Mouse (Mus musculus): Measurements from ENCODE around the gene Btnl6. TPM values are rescaled to one million over a fixed set of nuclear protein-coding genes. Genes with fewer than 3 reads are reported as not detected.
"Not testable (repeated sequence)": the region's sequence is repeated elsewhere in the genome, so short reads cannot be mapped to it uniquely, and the experiment has no call there.

The Btnl6 gene
- not detected for total RNA-seq (2021)
- long read RNA-seq, experiment 1: 0 reads
- long read RNA-seq, experiment 2: 0 reads

DNA sequence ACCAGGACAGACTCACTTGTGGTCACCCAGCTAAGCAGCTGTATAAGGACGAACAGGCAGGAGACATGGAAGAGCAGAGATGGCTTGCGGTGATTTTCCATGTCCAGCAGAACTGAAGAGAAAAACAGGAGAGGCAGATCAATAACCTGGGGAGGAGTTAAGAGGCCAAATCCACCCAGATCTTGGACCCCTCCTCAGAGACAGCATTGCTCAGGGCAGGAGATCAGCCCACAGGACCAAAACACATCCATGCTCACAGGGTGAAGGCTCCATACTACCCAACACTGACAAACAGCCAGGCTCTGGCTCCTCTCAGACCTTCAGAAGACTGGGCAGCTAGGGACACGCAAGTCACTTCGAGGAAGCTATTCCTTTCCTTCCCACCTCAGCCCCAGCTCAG lies at the start of gene Btnl6:
Btnl6 (minus strand) TSS at position 101 of the 400 bp plus-strand sequence.
- DNase-seq: no peak

DNA sequence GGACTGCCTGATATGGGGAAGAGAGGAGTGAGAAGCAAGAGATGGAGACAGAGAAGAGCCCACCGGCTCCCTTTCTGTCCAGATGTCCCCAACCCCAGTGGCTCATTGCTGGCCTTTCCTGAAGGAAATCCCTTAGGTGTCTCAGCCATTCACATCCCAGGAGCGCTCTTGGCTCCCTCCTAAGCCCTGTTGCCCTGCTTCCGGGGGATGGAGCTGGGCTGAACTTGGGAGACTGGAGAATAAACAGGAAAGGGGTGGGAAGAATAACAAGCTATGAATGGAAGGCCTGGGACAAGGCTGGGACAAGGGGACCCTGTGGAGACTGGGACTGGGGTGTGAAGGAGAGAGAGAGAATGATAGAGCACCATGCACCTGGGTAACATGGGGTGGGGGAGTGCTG lies 47.6 kb upstream of the Btnl6 start:
- peak; percentile 49 for DNase-seq

DNA sequence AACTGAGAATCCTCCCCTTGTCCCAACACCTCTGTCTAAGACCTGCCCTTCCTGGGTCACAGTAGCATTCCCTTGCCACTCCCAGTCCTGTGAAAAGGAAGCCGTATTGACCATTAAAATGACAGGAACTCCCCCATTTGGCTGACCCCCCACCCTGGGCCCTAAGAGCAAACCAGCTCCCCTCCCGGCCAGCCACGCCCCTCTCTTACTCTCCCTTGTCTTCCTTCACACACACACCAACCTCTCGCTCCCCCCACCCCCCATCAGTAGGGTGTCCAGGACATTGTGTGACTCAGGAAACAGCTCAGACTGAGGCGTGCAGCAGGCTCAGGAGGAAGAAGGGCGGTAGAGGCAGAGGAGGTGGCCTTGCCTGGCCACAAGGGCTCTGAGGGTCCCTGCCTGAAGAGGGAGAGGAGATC lies 46.9 kb upstream of the Btnl6 start, which contains the start of gene Notch4:
Notch4 (plus strand) TSS at position 266 of the 419 bp plus-strand sequence.
- DNase-seq: peak; percentile 68

DNA sequence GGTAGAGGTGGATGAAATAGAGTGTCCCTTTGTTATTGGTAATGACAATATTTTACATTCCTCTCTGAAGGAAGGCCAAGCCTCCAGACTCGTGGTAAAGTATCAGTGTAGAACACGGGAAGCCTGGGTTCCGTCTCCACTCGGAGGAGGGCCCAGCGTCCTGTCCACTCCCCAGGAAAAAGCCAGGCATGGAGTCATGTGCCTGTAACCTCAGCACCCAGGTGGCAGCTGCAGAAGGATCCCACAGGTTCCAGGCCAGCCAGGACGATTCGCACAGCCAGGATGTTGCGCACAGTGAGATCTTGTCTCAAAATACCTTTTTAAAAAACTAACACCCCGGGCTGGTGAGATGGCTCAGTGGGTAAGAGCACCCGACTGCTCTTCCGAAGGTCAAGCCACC lies 46.2 kb upstream of the Btnl6 start:
- no peak for DNase-seq

DNA sequence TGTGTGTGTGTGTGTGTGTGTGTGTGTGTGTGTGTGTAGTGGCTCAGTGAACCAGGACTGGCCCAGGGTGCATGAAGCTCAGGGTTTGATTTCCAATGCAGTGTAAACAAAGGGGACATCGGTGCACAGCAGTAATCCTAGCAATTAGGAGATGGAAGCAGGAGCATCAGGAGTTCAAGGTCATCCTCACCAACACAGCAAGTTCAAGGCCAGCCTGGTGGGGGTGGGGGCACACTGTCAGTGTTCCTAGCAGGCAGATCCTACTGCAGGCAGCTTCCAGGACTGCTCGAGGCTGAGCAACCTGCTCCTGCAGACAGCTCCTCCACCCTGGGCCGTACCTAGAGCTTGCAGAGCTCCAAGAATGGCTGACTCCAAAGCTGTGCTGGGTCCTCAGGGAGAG lies 45.4 kb upstream of the Btnl6 start:
- DNase-seq: no peak

DNA sequence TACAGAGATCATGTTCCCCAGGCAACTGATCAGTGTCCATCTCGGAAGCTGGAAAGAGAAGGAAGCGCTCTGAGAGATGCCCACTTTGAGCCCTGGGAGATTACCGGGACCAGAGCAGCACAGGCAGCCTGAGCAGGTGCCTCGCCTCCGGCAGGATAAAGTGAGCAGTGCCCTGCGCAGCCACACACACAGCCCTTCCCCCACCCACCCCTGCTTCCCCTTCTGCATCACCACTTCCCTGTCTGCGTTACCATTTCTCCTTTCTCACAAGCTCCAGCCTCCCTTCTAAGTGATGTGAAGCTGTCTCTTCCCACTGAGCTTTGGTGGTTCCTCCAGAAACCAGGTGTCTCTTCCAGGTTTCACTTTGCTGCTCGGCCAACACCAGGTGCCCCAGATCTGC lies 44.0 kb upstream of the Btnl6 start:
- no peak for DNase-seq

DNA sequence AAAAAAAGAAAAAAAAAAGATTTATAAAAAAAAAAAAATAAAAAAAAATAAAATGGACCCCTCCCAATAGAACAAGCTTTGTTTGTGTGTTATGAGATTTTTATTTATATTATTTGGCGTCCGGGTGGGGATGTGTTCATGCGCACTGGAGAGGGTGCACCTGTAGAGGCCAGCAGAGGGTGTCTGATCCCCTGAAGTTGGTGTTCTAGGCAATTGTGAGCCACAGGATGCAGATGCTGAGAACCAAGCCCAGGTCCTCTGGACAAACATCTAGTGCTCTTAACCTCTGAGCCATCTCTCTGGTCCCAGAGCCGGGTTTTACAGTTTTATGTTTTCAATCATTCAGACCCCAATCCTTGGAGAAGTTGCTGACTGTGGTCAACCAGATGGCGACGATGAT lies 43.3 kb upstream of the Btnl6 start:
- DNase-seq: no peak

DNA sequence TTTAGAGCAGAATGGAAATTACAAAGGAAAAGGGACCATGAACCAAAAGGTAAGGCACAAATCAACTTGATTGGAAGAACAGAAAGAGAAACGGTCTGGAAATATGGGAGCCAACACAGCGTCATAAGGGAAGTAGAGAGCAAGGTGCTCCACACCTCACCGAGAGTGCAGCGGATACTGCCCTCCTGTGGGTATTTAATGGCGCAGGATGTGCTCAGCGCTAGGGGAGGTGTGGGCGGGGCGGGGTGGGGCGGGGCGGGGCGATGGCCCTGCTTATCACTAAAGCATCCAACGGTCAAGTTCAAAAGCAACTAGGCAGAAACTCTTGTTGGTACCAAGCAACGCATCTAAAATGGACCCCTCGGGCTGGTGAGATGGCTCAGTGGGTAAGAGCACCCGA lies 42.7 kb upstream of the Btnl6 start:
- no peak for DNase-seq

DNA sequence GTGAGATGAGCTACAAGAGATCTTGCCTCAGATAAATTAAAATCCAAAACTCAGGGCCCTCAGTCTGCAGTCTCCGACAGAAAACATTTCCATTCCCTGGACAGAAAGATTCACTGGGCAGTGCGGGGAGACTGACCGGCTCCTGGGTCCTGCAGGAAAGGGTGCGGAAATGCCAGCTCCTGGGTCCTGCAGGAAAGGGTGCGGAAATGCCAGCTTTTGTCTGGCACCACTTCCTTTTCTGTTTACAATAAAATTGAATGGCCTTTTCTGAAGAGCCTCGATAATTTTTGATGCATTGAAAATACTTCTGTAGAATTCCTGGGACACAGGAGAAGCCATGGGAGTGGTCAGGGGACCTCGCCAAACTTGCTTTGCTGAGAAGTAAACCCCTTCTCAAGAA lies 42.0 kb upstream of the Btnl6 start:
- DNase-seq: no peak

DNA sequence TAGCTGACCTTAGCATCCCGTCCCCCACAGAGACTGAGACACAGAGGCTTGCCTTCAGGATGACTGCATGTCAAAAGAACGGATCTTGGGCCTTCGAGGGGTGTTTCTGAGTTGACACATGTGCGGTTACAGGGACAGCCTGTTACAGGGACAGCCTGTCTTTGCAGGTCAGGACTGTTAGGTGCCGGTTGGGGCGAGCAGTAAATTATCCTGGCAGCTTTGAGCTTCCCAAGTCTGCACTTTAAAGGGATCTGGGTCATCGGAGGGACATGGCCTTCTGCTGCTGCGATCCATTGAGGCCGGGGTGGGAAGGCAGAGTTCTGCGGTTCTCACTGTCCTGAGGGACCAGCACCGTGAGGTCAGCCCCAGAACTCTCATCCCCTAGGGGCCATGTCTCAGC lies 40.3 kb upstream of the Btnl6 start:
- DNase-seq: no peak

DNA sequence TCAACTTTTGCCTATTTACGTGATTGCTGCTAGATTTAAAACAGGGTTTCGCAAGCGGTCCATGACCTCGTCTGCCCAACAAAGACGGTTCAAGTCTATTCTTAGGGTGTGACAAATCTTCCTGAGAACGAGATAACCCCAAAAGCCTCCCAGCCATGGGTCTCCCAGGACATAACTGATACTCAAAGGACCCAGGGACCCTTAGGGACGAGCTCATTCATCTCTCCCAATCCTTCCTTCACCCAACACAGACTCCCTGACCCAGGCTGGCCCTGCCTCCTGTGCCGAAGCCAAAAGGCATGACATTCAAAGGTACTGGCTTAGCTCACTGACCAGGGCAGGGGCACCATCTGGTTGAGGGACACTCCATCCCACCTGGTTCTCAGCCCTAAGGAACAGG lies 39.3 kb upstream of the Btnl6 start:
- no peak for DNase-seq

DNA sequence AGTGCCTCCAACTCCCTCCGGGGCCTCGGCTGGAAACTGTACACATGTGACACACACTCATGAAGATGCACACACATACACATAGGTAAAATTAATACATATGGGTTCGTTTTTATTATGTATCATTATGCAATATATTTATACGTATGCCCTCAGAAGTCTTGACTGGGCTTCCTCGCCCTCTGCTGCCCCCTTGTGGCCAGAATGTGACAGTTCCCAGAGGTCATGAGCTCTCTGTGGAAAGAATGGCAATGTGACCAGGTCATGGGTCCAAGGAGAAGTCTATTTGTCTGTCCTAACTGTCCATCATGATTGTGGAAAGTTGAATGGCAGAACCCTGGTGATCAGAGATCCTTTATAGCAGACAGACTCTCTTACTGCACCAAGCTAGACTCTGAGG lies 38.3 kb upstream of the Btnl6 start:
- peak; percentile 46 for DNase-seq

DNA sequence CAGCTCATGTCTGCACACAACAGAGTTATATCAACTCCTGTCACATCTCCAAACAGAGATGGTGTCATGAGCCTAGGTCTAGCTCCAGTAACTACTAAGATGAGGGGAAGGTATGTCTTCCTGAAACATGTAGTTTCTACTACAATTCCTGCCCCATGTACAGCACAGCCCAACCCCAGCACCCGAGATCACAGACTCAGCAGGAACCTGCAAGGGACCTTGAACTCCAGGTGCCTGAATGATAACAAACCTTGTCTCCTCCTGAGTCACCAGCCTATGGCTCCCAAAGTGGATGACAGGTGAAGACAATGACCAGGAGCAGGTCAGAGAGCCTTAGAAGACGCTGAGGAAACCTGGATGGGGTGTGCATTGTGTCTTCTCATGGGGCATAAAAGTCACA lies 32.7 kb upstream of the Btnl6 start:
- DNase-seq: no peak

DNA sequence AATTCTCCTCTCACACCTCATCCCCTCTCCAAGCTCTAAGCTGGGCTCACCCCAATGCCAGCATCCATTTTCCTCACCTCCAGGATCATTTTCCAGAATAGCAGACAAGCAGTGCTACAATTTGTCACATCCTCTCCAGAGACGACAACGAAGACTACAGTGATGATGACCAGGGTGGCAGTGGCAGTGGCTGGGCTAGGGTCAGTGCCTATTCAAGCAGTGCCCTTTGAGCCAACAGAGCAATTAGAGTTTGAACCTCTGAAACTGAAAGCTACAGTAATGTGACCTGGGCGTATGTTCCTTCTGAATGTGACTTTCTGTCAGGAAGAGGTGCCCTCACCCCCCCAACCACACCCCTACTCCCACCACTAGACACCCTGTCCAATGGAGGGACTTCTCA lies 32.0 kb upstream of the Btnl6 start:
- no peak for DNase-seq

DNA sequence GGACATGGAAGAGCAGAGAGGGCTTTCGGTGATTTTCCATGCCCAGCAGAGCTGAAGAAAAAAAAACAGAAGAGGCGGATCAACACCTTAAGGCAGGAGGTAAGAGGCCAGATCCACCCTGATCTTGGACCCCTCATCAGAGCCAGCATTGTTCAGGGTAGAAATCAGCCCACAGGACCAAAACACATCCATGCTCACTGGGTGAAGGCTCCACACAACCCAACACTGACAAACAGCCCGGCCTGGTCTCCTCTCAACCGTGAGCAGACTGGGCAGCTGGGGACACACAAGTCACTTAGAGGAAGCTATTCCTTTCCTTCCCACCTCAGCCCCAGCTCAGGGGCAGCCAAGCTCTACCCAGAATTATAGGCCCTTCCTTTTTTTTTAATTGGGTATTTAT lies 30.4 kb upstream of the Btnl6 start:
- no peak for DNase-seq

DNA sequence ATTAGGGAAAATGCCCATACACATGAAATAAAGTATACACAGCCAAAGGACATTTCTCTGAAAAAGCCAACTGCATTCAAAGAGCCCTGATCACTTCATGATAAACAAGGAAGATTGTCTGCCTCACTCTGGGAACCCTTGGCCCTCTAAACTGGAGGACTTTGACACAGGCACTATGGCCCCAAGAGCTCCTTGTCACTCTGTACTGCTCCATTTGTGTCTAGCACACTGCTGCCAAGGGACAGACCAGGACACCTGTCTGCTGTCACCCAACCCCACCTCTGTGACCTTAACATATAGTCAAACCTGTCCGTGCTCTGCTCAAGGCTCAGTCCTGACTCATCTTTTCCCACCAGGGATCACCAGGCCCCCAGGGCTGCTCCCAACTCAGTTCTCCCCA lies 29.6 kb upstream of the Btnl6 start:
- DNase-seq: no peak

DNA sequence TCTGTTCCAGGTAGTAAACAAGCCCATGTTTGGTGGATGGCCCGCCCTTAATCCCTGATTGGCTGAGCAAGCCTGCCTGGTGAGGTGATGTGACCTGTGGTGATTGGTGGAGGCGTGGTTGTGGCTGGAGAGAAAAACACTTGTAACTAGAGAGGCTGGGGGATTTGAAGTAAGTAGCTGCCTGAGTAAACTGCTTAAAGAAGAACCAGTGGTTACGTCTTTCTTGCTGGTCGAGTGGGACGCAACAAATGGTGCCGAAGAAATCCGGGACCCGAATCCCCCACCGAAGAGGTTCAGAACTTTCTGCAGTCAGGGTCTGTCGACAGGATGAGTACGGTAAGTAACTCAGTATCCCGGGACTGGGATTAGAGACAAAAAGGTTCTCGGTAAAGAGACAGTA lies 26.4 kb upstream of the Btnl6 start:
- not testable (repeated sequence) for DNase-seq

DNA sequence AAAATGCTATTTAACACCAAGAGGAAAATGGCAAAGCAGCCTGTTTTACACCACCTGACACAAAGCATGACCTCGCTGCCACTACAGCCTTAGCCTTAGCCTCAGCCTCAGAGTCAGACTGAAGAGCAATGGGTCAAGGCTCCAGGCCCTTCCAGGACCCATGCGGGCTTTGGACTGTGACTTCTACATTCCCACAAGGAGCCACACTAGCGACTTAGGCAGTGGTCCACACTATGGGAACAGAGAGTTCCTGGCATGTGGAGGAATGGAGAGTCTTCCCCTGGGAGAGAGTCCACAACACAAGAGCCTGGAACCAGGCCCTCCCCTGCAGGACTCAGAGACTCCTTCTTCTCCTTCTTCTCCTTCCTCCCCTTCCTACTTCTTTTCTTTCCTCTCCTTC lies 15.5 kb upstream of the Btnl6 start:
- no peak for DNase-seq

DNA sequence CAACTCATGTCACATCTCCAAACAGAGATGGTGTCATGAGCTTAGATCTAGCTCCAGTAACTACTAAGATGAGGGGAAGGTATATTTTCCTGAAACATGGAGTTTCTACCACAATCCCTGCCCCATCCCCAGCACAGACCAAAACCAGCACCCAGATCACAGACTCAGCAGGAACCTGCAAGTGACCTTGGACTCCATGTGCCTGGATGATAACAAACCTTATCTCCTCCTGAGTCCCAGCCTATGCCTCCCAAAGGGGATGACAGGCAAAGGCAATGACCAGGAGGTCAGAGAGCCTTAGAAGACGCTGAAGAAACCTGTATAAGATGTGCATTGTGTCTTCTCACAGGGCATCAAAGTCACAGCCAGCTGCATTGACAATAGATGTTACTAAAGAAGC lies 1.8 kb upstream of the Btnl6 start:
- DNase-seq: no peak

DNA sequence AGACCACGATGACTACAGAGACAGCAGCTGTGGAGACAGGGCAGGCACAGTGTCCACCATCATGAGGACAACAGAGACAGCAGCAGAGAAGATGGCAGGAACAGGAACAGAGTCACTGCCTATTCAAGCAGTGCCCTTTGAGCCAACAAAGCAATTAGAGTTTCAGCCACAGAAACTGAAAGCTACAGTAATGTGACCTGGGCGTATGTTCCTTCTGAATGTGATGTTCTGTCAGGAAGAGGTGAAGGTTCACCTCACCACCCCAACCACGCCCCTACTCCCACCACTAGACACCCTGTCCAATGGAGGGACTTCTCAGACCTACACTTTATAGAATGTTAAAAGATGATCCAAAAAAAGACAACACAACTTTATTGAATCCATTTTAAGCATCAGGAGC lies 1.4 kb upstream of the Btnl6 start:
- DNase-seq: not testable (repeated sequence)

DNA sequence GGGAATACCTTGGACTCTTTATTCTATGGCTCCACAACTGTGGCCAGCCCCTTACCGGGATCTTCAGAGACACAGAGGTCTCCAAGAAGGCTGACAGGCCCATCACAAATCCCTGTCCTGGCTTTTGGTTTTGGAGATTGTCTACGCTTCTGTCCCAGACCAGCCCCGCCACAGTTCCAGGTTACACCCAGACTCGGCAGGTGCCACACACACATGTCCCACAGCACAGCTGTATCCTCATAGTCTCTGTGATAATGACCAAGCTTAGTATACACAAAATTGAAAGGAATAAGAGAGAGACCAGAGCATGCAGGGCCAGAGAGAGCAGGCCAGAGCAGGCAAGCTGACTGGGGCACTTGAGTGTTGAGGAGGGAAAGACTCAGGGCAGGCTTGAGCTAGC lies 643 bp upstream of the Btnl6 start:
- no peak for DNase-seq

DNA sequence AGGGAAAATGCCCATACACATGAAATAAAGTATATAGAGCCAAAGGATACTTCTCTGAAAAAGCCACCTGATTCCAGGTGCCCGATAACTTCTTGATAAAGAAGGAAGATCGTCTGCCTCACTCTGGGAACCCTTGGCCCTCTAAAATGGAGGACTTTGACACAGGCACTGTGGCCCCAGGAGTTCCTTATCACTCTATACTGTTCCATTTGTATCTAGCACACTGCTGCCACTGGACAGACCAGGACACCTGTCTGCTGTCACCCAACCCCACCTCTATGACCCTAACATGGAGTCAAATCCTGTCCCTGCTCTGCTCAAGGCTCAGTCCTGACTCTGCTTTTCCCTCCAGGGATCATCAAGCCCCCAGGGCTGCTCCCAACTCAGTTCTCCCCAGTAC lies 638 bp downstream of the Btnl6 start:
- DNase-seq: no peak

DNA sequence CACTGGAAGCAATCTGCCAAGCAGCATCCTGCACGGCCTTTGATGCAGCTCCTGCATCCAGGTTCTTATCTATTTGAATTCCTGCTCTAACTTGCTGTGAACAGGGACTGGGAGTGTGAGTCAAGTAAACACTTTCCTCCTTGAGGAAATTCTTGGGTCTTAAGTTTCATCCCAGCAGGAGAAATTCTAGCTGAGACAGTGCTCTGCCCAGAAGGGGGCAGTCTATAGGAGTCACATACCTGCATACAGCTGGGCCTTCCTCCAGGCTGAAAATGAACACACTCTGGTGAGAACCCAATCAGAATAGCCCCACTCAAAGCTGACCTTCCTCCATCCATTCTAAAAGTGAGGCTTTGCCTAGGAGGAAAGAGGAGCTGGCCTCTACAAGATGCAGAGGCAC lies 5.4 kb downstream of the Btnl6 start:
- DNase-seq: not testable (repeated sequence)

DNA sequence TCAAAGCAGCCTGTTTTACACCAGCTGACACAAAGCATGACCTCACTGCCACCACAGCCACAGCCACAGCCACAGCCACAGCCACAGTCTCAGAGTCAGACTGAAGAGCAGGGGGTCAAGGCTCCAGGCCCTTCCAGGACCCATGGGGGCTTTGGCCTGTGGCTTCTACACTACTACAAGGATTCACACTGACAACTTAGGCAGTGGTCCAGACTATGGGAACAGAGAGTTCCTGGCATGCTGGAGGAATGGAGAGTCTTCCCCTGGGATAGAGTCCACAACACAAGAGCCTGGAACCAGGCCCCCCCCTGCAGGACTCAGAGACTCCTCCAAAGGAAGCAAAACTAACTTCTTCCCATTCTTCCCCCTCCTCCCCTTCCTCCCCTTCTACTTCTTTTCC lies 9.6 kb downstream of the Btnl6 start:
- DNase-seq: peak; percentile 6

DNA sequence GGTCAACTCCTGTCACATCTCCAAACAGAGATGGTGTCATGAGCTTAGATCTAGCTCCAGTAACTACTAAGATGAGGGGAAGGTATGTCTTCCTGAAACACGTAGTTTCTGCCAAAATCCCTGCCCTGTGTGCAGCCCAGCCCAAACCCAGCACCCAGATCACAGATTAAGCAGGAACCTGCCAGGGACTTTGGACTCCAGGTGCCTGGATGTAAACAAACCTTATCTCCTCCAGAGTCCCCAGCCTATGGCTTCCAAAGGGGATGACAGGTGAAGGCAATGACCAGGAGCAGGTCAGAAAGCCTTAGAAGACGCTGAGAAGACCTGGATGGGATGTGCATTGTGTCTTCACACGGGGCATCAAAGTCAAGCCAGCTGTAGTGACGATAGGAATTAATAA lies 19.4 kb downstream of the Btnl6 start:
- not testable (repeated sequence) for DNase-seq
